Mouse (Mus musculus) midbrain, embryonic 11.5 days (tissue): ENCODE measurements around the gene Ercc1. TPM values are rescaled to one million over a fixed set of nuclear protein-coding genes. Genes with fewer than 3 reads are reported as not detected.

ENCODE experiments used
- ATAC-seq: fragments of 200-750 bp; cut with Nextera tagmentation; 2 replicates; pipeline ENCODE4 v1.8.0; 2017; ENCODE audit warnings: moderate TSS enrichment, moderate library complexity; ENCODE audit not compliant: low FRiP score
- DNase-seq: peaks from one replicate; pipeline ENCODE4 v3.0.0; 2015; ENCODE audit warnings: low spot score; ENCODE audit errors: missing footprints
- H3K27ac ChIP-seq: fragments of 300-500 bp; sonication (generic); 2 replicates; pipeline ENCODE4 v1.5.1; 2014; ENCODE audit warnings: low read depth, low read length
- H3K27me3 ChIP-seq: fragments of 300-500 bp; sonication (generic); 2 replicates; pipeline ENCODE4 v1.6.1; 2014; ENCODE audit warnings: mild to moderate bottlenecking, low read length, moderate library complexity, mixed read lengths; ENCODE audit not compliant: control insufficient read depth, insufficient read depth
- H3K36me3 ChIP-seq: fragments of 300-500 bp; sonication (generic); 2 replicates; pipeline ENCODE4 v1.6.1; 2014; ENCODE audit warnings: mild to moderate bottlenecking, low read length, moderate library complexity, mixed read lengths; ENCODE audit not compliant: control insufficient read depth, insufficient read depth
- H3K4me1 ChIP-seq: fragments of 300-500 bp; sonication (generic); 2 replicates; pipeline ENCODE4 v1.6.1; 2014; ENCODE audit warnings: low read length; ENCODE audit not compliant: control insufficient read depth, insufficient read depth
- H3K4me2 ChIP-seq: fragments of 300-500 bp; sonication (generic); 2 replicates; pipeline ENCODE4 v1.6.1; 2014; ENCODE audit warnings: mild to moderate bottlenecking, moderate library complexity
- H3K4me3 ChIP-seq: fragments of 300-500 bp; sonication (generic); 2 replicates; pipeline ENCODE4 v1.5.1; 2014; ENCODE audit warnings: low read depth, low read length
- H3K9ac ChIP-seq: fragments of 300-500 bp; sonication (generic); 2 replicates; pipeline ENCODE4 v1.6.1; 2014; ENCODE audit warnings: low read length
- H3K9me3 ChIP-seq: fragments of 300-500 bp; sonication (generic); 2 replicates; pipeline ENCODE4 v1.6.1; 2016; ENCODE audit warnings: low read length; ENCODE audit not compliant: control insufficient read depth
- WGBS: fragments of 180-500 bp; shearing (Covaris S2); extraction: QIAGEN DNeasy Blood & Tissue Kit; methylation state at CpG from one replicate; pipeline ENCODE4 v1.1.7; 2014; 5-methylcytosine and 5-hydroxymethylcytosine counted together
- polyA plus RNA-seq: library from polyadenylated mRNA; unstranded; fragments of >200 nt; fragmentation: Nextera tagmentation; extraction: Ambion mirVana; gene quantifications from 2 replicates; pipeline ENCODE4 v1.2.1, GENCODE M21; 2014

Gene Ercc1
- 111 and 118 TPM in 2 replicates for polyA plus RNA-seq

DNA sequence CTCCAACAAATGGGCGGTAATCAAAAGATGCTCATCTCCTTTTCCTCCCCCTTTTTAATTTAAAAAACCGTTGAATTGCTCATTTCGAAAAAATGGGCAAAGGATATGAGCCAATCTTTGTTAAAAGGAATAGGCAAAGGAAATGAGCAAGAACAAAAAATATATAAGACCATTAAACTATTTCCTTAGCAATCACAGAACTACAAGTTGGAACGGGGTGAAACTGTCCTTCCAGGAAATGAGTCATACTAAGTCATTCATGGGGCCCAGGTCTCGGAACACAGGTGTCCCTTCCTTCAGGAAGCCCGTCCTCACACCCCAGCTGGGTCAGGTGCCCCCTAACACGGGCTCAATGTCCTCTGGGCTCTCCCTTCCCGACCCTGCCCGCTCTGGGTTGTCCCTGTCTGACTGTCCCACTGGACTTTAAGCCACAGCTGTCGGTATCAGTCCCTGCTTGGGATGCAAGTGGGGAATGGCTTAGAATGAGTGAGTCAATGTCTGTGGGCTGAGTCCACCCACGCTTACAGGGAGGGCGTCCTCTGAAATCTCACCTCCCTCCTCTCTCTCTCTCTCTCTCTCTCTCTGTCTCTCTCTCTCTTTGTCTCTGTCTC is at the start of gene Ercc1:
Gene Ercc1 (plus strand): TSS at position 542 of the 611 bp plus-strand sequence.
- Histone ChIP-seq H3K36me3 (peaks cover 3% of the 10 kb centered on the region), H3K4me1 (peaks cover 17% of the 10 kb centered on the region), H3K9ac (peak within 1 kb of the TSS; percentile 76), H3K27ac (no peak within 1 kb of the TSS), H3K4me3 (peak within 1 kb of the TSS; percentile 66), H3K9me3 (no peaks in the 10 kb centered on the region), H3K4me2 (peak within 1 kb of the TSS; percentile 62), H3K27me3 (peaks cover 4% of the 10 kb centered on the region; the same call in 1 of the 2 replicates)
- whole genome bisulfite sequencing: 29% methylated on average over 12 of the region's 12 CpGs
- ATAC-seq (peak; percentile 6), DNase-seq (no peak)

DNA sequence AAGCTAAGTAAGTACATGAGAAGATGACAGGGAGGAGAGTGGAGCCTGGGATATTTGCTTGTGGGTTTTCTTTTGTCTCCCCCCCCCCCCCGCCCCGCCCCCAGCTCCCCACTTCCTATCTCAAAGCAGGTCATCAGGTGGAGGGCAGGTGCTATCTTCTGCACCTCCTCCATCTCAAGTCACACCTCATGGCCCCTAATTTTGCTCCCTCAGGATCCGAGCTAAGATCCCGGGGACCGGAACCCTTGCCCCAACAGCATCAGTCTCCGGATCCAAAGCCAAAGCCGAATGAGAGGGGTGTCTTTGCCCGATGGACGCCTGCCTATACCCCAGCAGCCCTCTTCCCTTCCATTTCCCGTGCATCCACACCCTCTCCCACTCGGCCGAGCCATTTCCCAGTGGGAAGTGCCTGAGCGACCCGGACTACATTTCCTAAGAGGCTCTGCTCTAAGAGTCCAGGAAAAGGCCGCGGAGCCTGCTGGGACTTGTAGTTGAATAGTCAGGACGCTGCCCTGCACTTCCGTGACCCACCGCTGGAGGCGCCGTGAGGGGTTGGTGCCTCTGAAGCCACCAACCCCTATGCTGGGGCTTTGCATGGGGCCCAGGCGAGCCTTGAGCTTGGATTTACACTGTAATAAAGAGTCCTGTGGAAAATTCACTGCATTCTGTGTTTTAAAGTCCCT is 48.9 kb upstream of the Ercc1 start:
- H3K27me3 ChIP-seq: no peaks in the 10 kb centered on the region
- H3K27ac ChIP-seq: no peak overlapping the region
- H3K9ac ChIP-seq: 0 out of 2 replicates have a peak overlapping the region, but pooled peaks have one; percentile 16
- H3K9me3 ChIP-seq: no peaks in the 10 kb centered on the region
- ATAC-seq (peak; percentile 79), DNase-seq (peak; percentile 100)
- peaks cover 10% of the 10 kb centered on the region for H3K4me1 ChIP-seq
- H3K4me2 ChIP-seq: peak overlapping the region; percentile 43
- H3K36me3 ChIP-seq: no peaks in the 10 kb centered on the region; the same call in 1 of the 2 replicates
- WGBS: 21% methylated on average over 20 of the region's 22 CpGs
- H3K4me3 ChIP-seq: peak overlapping the region; percentile 17; the same call in 1 of the 2 replicates

- DNase-seq (peak; percentile 81), ATAC-seq (no peak)
- WGBS: 87% methylated on average over 6 of the region's 6 CpGs
These were observed 47.5 kb upstream of the Ercc1 start for GRCm38 (mm10) chr7:19297034-19297433.

DNA sequence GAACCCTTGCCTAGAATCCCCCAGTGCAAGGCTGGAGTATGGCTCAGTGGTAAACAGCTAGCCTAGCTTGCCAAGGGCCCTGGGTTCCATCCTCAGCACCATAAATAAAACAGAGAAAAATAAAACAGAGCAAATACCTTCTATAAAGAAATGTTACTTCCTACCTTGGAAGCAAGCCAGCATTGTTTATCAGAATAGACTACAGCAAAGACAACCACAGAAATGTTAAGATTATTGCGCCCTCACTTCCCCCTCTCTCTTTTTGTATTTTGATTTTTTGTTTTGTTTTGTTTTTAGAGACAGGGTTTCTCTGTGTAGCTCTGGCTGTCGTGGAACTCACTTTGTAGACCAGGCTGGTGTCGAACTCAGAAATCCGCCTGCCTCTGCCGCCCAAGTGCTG is 46.8 kb upstream of the Ercc1 start:
- no peak overlapping the region for H3K4me3 ChIP-seq
- DNase-seq: no peak
- WGBS: 94% methylated on average over 5 of the region's 5 CpGs
- H3K9ac ChIP-seq: no peak overlapping the region
- H3K27me3 ChIP-seq: peaks cover 13% of the 10 kb centered on the region; the same call in 1 of the 2 replicates
- H3K36me3 ChIP-seq: no peaks in the 10 kb centered on the region; the same call in 1 of the 2 replicates
- no peak overlapping the region for H3K4me2 ChIP-seq
- no peak overlapping the region for H3K27ac ChIP-seq
- H3K4me1 ChIP-seq: peaks cover 5% of the 10 kb centered on the region
- H3K9me3 ChIP-seq: no peaks in the 10 kb centered on the region
- no peak for ATAC-seq

More at GRCm38 (mm10) chr7:19297034-19297433, 47.5 kb upstream of the Ercc1 start:
- no peaks in the 10 kb centered on the region; the same call in 1 of the 2 replicates for H3K36me3 ChIP-seq
- H3K27ac ChIP-seq: no peak overlapping the region
- H3K9me3 ChIP-seq: no peaks in the 10 kb centered on the region
- peaks cover 6% of the 10 kb centered on the region; the same call in 1 of the 2 replicates for H3K27me3 ChIP-seq
- no peak overlapping the region for H3K9ac ChIP-seq
- H3K4me2 ChIP-seq: no peak overlapping the region
- peaks cover 4% of the 10 kb centered on the region for H3K4me1 ChIP-seq
- H3K4me3 ChIP-seq: no peak overlapping the region

- WGBS: 23% methylated on average over 3 of the region's 3 CpGs
- ATAC-seq: no peak
- no peaks in the 10 kb centered on the region for H3K9me3 ChIP-seq
These were observed 45.4 kb upstream of the Ercc1 start for GRCm38 (mm10) chr7:19299194-19299593.

DNA sequence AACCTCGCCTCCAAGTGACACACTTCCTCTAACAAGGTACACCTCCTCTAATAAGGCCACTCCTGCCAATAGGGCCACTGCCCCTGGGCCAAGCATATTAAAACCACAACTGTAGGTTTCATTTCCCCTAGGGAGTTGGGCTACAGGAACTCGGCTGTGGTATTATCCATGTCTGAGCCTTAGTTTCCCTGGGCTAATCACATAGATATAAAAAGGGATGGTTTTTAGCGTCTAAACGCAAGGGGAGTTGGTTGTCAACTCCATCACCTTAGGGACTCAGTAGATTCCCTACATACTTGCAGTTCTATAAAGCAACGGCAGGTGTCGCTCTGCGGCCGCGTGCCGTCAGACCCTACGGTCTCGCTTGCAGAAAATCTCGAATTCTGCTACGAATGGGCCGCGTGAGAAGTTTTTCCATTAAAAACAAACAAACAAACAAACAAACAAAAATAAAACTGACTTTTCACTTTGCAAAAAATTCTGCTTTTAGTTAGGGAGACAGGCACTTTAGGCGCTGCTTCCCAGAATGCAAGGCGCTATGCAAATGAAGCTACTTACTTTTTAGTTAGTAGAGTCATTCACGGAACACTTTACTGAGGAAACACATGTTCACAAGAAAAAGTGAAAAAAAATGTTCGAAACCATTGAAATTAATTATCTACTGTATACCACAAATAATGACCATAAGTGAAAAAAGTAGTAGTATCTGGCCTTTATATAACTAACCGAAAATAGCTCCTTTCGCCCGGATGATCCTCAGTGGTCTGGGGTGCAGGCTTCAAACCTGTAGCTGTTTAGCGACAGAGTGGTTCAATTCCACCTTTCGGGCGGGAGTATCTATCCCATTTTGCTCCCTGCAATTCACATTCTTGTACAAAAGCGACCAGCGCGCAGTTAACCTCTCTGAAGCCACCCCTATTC is 43.8 kb upstream of the Ercc1 start:
- peak; percentile 79 for ATAC-seq
- DNase-seq: peak; percentile 98
- H3K27me3 ChIP-seq: peaks cover 40% of the 10 kb centered on the region
- H3K4me1 ChIP-seq: peaks cover 12% of the 10 kb centered on the region
- H3K36me3 ChIP-seq: no peaks in the 10 kb centered on the region; the same call in 1 of the 2 replicates
- H3K9me3 ChIP-seq: no peaks in the 10 kb centered on the region
- no peak overlapping the region for H3K27ac ChIP-seq
- peak overlapping the region; percentile 34 for H3K4me2 ChIP-seq
- H3K9ac ChIP-seq: 0 out of 2 replicates have a peak overlapping the region, but pooled peaks have one; percentile 0
- under 1% methylated on average over 29 of the region's 29 CpGs for WGBS
- H3K4me3 ChIP-seq: peak overlapping the region; percentile 32

More at GRCm38 (mm10) chr7:19299194-19299593, 45.4 kb upstream of the Ercc1 start:
- Histone ChIP-seq H3K4me3 (no peak overlapping the region), H3K4me1 (peaks cover 5% of the 10 kb centered on the region), H3K4me2 (no peak overlapping the region), H3K9ac (no peak overlapping the region), H3K27me3 (peaks cover 24% of the 10 kb centered on the region), H3K36me3 (no peaks in the 10 kb centered on the region; the same call in 1 of the 2 replicates), H3K27ac (no peak overlapping the region)
- peak; percentile 90 for DNase-seq

DNA sequence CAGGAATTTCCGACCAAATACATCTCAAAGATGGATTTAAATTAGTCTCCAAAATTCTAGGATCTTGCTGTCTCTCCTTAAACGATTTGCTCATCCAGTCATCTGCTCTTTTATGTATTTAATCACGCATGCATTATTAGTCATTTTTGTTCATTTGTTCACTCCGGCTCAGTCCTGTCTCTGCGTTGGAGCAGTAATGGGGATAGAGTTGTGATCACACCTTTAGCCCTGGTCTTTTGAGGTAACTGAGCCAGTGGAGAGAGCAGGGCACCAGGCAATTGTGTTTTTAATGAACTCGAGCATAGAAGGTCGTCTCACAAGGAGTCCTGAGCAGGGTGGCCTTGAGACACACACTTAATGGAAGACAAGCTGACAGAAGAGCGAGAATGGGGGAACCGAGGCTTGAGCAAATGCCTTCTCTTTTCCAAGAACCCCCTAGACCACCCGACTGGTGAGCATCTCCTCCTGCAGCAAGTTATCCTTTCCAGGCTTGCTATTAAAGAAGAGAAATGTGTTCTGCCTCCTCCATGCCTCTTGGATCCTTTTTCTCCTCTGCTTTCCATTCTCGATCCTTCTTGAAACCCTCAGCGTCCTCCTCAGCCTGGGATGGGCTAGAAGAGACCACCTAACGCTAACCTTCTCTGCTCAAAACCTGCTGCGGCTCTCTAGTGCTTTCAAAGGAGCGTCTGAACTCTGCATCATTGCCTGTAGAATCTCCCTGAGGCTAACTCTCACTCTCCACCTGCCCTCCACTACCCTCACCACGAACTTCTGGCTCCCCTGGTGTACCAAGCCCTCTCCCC is 42.9 kb upstream of the Ercc1 start:
- Histone ChIP-seq H3K9ac (peak overlapping the region; percentile 34; the same call in 1 of the 2 replicates), H3K27ac (no peak overlapping the region), H3K9me3 (no peaks in the 10 kb centered on the region), H3K4me2 (peak overlapping the region; percentile 34), H3K4me3 (peak overlapping the region; percentile 15), H3K27me3 (peaks cover 49% of the 10 kb centered on the region), H3K4me1 (peaks cover 12% of the 10 kb centered on the region), H3K36me3 (no peaks in the 10 kb centered on the region)
- DNase-seq (peak; percentile 89), ATAC-seq (no peak)
- 8% methylated on average over 16 of the region's 16 CpGs for WGBS
